Mouse (Mus musculus) midbrain, embryonic 15.5 days (tissue): ENCODE measurements around the gene Rack1. TPM values are rescaled to one million over a fixed set of nuclear protein-coding genes. Genes with fewer than 3 reads are reported as not detected.
"Not testable (repeated sequence)": the region's sequence is repeated elsewhere in the genome, so short reads cannot be mapped to it uniquely, and the experiment has no call there.

Experiments used
- ATAC-seq: fragments of 200-750 bp; cut with Nextera tagmentation; replicated peaks from 2 replicates; pipeline ENCODE4 v1.8.0; 2017; ENCODE audit warnings: moderate TSS enrichment
- H3K27ac ChIP-seq: fragments of 300-500 bp; sonication (generic); 2 replicates; pipeline ENCODE4 v1.5.1; 2015; ENCODE audit warnings: mild to moderate bottlenecking, inconsistent platforms
- H3K27me3 ChIP-seq: fragments of 300-500 bp; sonication (generic); replicated peaks from 2 replicates; pipeline ENCODE4 v1.6.1; 2015; ENCODE audit warnings: inconsistent platforms
- H3K36me3 ChIP-seq: fragments of 300-500 bp; sonication (generic); replicated peaks from 2 replicates; pipeline ENCODE4 v1.6.1; 2015; ENCODE audit warnings: inconsistent platforms
- H3K4me1 ChIP-seq: fragments of 300-500 bp; sonication (generic); 2 replicates; pipeline ENCODE4 v1.6.1; 2015; ENCODE audit warnings: inconsistent platforms
- H3K4me2 ChIP-seq: fragments of 300-500 bp; sonication (generic); 2 replicates; pipeline ENCODE4 v1.6.1; 2015; ENCODE audit warnings: inconsistent platforms, mild to moderate bottlenecking, moderate library complexity
- H3K4me3 ChIP-seq: fragments of 300-500 bp; sonication (generic); 2 replicates; pipeline ENCODE4 v1.5.1; 2015; ENCODE audit warnings: mild to moderate bottlenecking, inconsistent platforms
- H3K9ac ChIP-seq: fragments of 300-500 bp; sonication (generic); 2 replicates; pipeline ENCODE4 v1.6.1; 2015; ENCODE audit warnings: mild to moderate bottlenecking, inconsistent platforms
- H3K9me3 ChIP-seq: fragments of 300-500 bp; sonication (generic); 2 replicates; pipeline ENCODE4 v1.6.1; 2016; ENCODE audit warnings: inconsistent platforms
- WGBS: fragments of 180-500 bp; shearing (Covaris S2); methylation state at CpG from one replicate; pipeline ENCODE4 v1.1.7; 2015; ENCODE audit warnings: mixed read lengths; 5-methylcytosine and 5-hydroxymethylcytosine counted together
- polyA plus RNA-seq: library from polyadenylated mRNA; unstranded; fragments of >200 nt; fragmentation: Nextera tagmentation; extraction: Ambion mirVana; gene quantifications from 2 replicates; pipeline ENCODE4 v1.2.1, GENCODE M21; 2015

The Rack1 gene
- polyA plus RNA-seq, 1 experiment from 2014 or later: 382 TPM

DNA sequence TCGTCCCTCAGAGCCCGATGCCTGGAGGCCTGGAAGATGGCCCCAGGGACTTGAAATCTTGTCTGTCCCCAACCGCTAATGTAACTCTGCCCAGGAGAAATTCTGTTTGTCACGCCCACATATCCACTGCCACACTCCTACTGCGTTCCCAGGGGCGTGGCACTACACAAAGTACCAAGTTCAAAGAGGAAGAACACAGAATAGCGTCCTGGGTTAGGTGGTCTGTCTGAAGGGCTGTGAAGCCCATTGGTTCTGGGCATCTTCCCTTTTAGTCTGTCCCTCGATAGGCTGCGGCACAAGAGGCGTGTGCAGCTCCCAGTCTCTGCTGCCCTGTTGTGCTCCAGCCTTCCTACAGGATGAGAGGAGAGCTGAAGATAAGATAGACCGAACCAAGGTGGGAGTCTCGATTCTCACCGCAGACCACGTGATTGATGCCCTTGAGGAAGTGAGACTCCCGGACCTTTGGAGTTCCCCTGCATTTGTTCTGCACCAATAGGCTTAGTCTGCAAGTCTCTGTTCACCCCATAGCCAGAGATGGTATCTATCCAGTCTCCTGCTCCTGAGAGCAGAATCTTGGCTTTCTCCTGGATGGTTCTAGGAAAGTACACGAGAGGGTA lies 38.2 kb downstream of the Rack1 start:
- Histone ChIP-seq H3K9ac (peak overlapping the region; percentile 80), H3K27ac (peak overlapping the region; percentile 71), H3K27me3 (peaks cover 7% of the 10 kb centered on the region; the same call in 1 of the 2 replicates), H3K36me3 (no peaks in the 10 kb centered on the region), H3K9me3 (no peaks in the 10 kb centered on the region), H3K4me3 (peak overlapping the region; percentile 86), H3K4me1 (peaks cover 15% of the 10 kb centered on the region), H3K4me2 (peak overlapping the region; percentile 79)
- 2% methylated on average over 16 of the region's 16 CpGs for WGBS
- ATAC-seq: peak; percentile 11

DNA sequence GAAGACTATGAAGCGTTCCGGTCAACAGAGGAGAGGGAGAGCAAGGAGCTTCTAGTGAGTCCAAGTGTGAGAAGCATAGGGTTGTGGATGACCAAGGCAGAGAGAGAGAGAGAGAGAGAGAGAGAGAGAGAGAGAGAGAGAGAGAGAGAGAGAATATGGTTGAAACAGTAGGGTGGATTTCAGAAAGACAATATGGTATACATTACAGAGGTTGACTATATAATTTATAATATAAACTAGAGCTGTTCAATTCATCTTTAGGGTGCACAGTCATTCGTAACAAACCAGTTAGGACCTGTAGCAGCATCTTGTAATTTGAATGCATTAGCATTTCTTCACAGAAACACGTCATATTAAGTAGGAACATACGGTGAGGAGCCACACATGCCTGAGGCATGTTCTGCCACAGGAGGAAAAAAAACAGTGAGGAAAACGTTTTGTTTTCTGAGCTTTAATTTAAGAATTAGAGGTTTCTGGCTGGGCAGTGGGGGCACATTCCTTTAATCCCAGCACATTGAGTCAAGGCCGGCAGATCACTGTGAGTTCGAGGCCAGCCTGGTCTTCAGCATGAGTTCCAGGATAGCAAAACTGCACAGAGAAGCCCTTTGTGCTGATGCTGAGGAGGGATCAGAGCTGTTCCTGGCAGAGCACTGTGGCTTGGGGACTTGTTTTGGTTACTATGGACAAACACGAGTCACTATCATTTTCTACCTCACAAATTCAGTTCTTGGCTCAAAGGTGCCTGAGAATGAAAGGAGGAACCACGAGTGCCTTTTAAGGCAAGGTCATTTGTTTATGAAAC lies 38.9 kb downstream of the Rack1 start:
- no peaks in the 10 kb centered on the region for H3K9me3 ChIP-seq
- H3K4me2 ChIP-seq: peak overlapping the region; percentile 79
- H3K36me3 ChIP-seq: no peaks in the 10 kb centered on the region
- H3K27ac ChIP-seq: no peak overlapping the region
- 70% methylated on average over 10 of the region's 10 CpGs for WGBS
- peaks cover 7% of the 10 kb centered on the region; the same call in 1 of the 2 replicates for H3K27me3 ChIP-seq
- peak overlapping the region; percentile 80; the same call in 1 of the 2 replicates for H3K9ac ChIP-seq
- H3K4me1 ChIP-seq: peaks cover 15% of the 10 kb centered on the region
- peak overlapping the region; percentile 86; the same call in 1 of the 2 replicates for H3K4me3 ChIP-seq
- no peak for ATAC-seq

DNA sequence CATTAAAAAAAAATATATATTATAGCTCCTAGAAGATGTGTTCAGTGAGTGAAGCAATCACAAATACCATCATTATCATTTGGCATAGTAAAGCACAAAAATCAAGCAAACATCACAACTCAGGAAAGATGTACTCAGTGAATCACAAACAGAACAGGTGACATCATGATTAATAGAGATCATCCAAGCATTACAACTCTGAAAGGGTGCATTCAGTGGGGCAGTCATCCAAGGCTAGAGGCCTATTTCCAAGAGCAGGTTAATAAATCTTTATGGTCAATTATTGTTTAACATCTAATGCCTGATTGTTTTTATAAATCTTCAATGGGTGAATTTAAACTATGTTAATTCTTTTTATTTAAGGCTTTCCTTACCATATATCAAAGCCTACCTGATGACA lies 40.7 kb downstream of the Rack1 start:
- Histone ChIP-seq H3K27me3 (peaks cover 7% of the 10 kb centered on the region; the same call in 1 of the 2 replicates), H3K4me2 (no peak overlapping the region), H3K9ac (no peak overlapping the region), H3K36me3 (no peaks in the 10 kb centered on the region), H3K4me1 (peaks cover 15% of the 10 kb centered on the region), H3K9me3 (no peaks in the 10 kb centered on the region), H3K27ac (no peak overlapping the region), H3K4me3 (no peak overlapping the region)
- no peak for ATAC-seq

DNA sequence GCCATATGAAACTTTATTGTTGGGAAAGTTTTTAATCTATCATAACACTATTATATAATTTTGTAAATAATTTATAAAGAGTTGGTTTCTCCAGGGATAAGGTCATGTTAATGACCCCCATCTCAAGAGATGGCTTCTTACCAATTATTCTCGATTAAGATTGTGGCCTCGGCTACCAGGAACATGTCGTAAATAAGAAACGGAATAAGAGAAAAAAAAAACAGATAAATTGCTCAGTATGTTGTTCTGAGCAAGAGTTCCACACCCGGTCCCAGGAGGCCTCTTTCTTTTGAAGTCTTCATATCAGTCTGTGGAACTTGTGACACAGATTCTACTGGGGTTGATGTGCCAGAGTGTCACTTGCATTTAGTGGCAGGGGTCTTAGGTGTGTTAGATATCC lies 41.1 kb downstream of the Rack1 start:
- 87% methylated on average over 5 of the region's 5 CpGs for WGBS
- Histone ChIP-seq H3K4me3 (no peak overlapping the region), H3K36me3 (no peaks in the 10 kb centered on the region), H3K4me1 (peaks cover 15% of the 10 kb centered on the region), H3K9me3 (no peaks in the 10 kb centered on the region), H3K27me3 (peaks cover 7% of the 10 kb centered on the region; the same call in 1 of the 2 replicates), H3K9ac (no peak overlapping the region), H3K27ac (no peak overlapping the region), H3K4me2 (no peak overlapping the region)
- no peak for ATAC-seq

DNA sequence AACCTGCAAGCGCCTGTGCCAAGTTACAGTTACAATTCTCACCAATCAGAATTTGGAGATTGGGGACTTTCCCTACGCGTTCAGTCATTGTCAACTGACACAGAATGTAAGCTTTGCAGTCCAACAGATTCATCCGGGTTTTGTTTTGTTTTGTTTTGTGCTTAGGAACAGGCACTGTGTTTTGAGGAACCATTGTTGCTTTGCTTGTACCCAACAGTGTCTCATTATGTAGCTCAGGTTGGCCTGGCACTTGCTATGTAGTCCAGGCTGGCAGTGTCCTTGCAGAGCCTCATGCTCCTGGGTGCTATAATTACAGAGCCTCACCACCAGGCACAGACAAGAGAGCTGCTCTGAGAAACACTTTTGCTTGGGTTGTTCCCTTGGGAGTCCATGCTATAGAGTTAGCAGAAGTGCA lies 42.3 kb downstream of the Rack1 start:
- Histone ChIP-seq H3K27me3 (peaks cover 4% of the 10 kb centered on the region; the same call in 1 of the 2 replicates), H3K4me3 (no peak overlapping the region), H3K36me3 (no peaks in the 10 kb centered on the region), H3K27ac (no peak overlapping the region), H3K4me1 (peaks cover 9% of the 10 kb centered on the region), H3K9me3 (no peaks in the 10 kb centered on the region), H3K9ac (no peak overlapping the region), H3K4me2 (no peak overlapping the region)
- ATAC-seq: no peak
- 79% methylated on average over 4 of the region's 4 CpGs for WGBS

DNA sequence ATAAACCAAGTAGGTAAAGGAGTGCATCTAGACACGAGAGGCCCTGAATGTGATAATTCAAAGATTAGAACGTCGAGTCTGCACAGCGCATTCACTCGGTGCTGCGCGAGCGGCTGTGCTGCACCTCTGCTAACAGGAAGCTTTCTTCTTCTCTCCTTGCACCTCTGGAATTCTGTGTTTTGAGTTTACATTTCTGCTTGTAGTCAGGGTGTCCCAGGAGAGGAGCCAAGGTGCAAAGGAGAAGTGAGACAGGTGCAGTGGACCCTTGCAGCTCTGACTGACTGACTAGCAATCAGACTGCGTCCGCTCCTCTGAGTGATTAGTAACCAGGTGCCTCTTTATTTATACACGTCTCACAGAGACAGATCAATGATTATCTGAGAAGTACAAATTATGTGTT lies 43.1 kb downstream of the Rack1 start:
- no peaks in the 10 kb centered on the region for H3K9me3 ChIP-seq
- H3K4me2 ChIP-seq: no peak overlapping the region
- H3K4me1 ChIP-seq: peaks cover 6% of the 10 kb centered on the region
- H3K9ac ChIP-seq: no peak overlapping the region
- no peaks in the 10 kb centered on the region for H3K36me3 ChIP-seq
- no peak overlapping the region for H3K27ac ChIP-seq
- H3K27me3 ChIP-seq: peaks cover 4% of the 10 kb centered on the region; the same call in 1 of the 2 replicates
- H3K4me3 ChIP-seq: no peak overlapping the region
- ATAC-seq: no peak
- WGBS: 81% methylated on average over 11 of the region's 11 CpGs

DNA sequence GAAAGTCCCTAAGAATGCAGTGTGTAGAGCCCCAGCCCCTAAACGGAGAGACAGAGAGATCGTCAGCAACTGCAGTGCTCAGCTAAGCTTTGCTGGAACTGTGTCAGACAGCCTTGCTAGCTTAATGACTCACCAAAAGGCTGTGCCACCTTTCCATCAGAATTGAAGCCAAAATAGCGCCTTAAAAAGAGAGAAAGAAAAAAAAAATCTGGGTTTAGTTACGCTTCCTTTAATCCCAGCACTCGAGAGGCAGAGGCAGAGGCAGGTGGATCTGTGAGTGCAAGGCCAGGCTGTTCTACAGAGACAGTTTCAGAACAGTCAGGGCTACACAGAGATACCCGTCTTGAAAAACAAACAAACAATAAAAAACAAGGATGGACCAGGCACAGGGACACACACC lies 44.2 kb downstream of the Rack1 start:
- ATAC-seq: no peak
- Histone ChIP-seq H3K4me1 (no peaks in the 10 kb centered on the region), H3K27ac (no peak overlapping the region), H3K36me3 (no peaks in the 10 kb centered on the region), H3K9ac (no peak overlapping the region), H3K9me3 (no peaks in the 10 kb centered on the region), H3K4me2 (no peak overlapping the region), H3K27me3 (peaks cover 2% of the 10 kb centered on the region; the same call in 1 of the 2 replicates), H3K4me3 (no peak overlapping the region)
- WGBS: 48% methylated on average over 6 of the region's 6 CpGs

DNA sequence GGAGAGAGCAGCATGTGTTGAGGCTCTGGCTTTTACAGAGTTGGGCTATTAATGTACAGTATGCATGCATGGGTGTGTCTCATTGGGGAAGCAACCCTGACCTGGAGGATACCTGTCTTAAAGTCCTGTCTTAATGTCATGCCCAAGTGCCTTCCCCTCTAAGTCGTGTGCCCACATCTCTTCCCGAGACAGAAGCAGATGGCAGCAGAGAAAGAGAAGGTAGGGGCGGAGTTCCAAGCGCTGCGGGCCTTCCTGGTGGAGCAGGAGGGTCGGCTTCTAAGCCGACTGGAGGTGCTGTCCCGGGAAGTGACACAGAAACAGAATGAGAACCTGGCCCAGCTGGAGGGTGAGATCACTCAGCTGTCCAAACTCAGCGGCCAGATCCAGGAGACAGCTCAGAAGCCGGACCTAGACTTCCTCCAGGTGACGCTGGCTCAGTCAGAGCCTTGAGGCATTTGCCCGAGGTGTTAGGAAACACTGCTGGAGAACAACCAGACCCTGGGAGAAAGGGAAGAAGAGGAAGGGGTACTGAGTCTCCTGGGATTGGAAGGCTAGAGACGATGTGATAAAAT lies 45.2 kb downstream of the Rack1 start:
- no peaks in the 10 kb centered on the region for H3K4me1 ChIP-seq
- no peak overlapping the region for H3K9ac ChIP-seq
- H3K27ac ChIP-seq: no peak overlapping the region
- no peak for ATAC-seq
- H3K36me3 ChIP-seq: no peaks in the 10 kb centered on the region
- H3K9me3 ChIP-seq: no peaks in the 10 kb centered on the region
- WGBS: 35% methylated on average over 13 of the region's 13 CpGs
- 0 out of 2 replicates have a peak, but pooled peaks cover 3% of the 10 kb centered on the region for H3K27me3 ChIP-seq
- no peak overlapping the region for H3K4me2 ChIP-seq
- H3K4me3 ChIP-seq: no peak overlapping the region

DNA sequence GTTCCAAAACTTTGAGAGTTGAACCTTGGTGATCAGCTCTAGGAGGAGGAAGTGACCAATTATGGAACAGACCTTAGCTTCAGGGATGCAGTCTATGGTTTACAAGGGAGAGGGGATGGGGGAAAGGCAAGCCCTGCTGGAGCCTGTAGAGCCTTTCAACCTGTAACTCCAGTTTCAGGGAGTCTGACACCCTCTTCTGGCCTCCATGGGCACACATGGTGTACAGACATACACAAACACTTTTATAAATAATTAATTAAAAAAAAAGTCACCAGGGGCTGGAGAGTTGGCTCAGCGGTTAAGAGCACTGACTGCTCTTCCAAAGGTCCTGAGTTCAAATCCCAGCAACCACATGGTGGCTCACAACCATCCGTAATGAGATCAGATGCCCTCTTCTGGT lies 46.2 kb downstream of the Rack1 start:
- H3K9me3 ChIP-seq, H3K9ac ChIP-seq, H3K4me2 ChIP-seq, H3K36me3 ChIP-seq, H3K27ac ChIP-seq, H3K27me3 ChIP-seq, ATAC-seq, H3K4me1 ChIP-seq, H3K4me3 ChIP-seq: not testable (repeated sequence)
- 79% methylated on average over 2 of the region's 2 CpGs for WGBS

DNA sequence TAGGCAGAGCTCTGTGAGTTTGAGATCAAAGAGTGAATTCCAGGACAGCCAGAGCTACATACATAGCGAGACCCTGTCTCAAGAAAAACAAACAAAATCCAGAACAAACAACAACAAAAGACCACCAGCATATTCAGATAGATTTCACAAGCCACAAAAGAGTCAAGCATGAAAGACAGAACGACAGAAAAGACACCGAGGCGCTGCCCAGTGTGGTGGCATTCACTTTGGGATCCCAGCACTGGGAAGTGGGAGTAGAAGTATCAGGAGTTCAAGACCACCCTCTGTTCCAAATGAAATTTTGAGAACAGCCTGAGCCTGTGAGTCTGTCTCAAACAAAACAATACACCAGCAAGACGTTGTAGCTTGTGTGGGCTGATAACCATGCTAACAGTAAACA lies 46.7 kb downstream of the Rack1 start:
- Histone ChIP-seq H3K9ac (no peak overlapping the region), H3K4me1 (no peaks in the 10 kb centered on the region), H3K4me2 (no peak overlapping the region), H3K9me3 (no peaks in the 10 kb centered on the region), H3K36me3 (no peaks in the 10 kb centered on the region), H3K27ac (no peak overlapping the region), H3K27me3 (0 out of 2 replicates have a peak, but pooled peaks cover 3% of the 10 kb centered on the region), H3K4me3 (no peak overlapping the region)
- no peak for ATAC-seq
- 69% methylated on average over 5 of the region's 5 CpGs for WGBS

DNA sequence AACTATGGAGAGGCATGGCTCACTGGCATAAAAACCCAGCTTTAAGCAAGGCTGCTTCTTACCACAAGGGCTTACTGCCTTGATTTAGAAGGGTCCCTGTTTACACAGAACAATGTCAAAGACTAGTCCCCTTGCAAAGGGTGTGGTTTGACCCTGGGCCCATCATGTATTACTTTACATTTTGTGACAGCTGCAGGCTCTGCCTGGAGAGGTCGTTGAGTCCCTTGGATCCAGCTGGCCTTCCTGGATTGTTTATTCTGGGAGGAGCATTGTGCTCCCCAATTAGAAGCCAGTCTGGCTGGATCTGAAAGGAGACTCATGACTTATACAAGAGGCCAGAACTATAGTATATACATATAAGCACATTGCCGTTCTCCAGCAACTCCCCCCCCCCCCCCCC lies 50.1 kb downstream of the Rack1 start:
- Histone ChIP-seq H3K9me3 (no peaks in the 10 kb centered on the region), H3K27me3 (0 out of 2 replicates have a peak, but pooled peaks cover 3% of the 10 kb centered on the region), H3K27ac (no peak overlapping the region), H3K4me2 (no peak overlapping the region), H3K36me3 (no peaks in the 10 kb centered on the region), H3K4me1 (peaks cover 24% of the 10 kb centered on the region), H3K4me3 (no peak overlapping the region), H3K9ac (no peak overlapping the region)
- no peak for ATAC-seq
- WGBS: 52% methylated on average over 2 of the region's 2 CpGs

DNA sequence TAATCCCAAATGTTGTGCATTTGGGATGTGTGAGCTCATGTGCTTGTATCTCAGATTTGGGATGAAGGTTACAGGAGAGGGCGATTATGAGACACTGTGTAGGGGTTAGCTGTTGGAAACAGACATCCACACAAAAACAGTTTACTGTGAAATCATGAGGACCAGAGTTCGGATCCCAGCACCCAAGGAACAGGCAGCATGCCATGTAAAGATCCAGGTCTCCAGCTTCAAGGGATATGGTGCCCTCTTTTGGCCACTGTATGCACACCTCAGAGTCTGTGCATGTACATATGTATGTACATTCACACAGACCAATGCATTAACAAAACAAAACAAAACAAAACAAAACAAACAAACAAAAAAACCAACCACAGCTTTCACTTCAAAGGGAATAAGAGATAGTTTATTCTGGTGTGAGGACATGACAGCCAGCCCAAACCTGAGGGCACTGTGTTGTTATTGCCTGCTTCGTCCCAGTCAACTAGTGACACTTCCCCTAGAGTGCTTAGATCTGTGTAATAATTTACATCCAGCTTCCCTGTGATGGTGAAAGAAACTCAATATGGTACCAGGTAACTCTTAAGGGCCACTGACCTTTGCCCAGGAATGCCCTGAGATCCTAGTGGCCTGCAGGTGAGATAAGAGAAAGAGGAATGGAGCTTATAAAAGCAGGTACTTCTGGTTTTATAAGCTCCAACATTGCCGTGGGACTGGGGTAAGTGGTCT lies 51.3 kb downstream of the Rack1 start:
- no peak overlapping the region for H3K27ac ChIP-seq
- peaks cover 28% of the 10 kb centered on the region for H3K4me1 ChIP-seq
- H3K4me3 ChIP-seq: no peak overlapping the region
- H3K4me2 ChIP-seq: no peak overlapping the region
- H3K27me3 ChIP-seq: 0 out of 2 replicates have a peak, but pooled peaks cover 3% of the 10 kb centered on the region
- no peak overlapping the region for H3K9ac ChIP-seq
- no peaks in the 10 kb centered on the region for H3K36me3 ChIP-seq
- H3K9me3 ChIP-seq: no peaks in the 10 kb centered on the region
- WGBS: 85% methylated on average over 4 of the region's 4 CpGs
- no peak for ATAC-seq
